13 mouse cellular contexts compared by ENCODE assay signal in genomic region chr5:75011985-75012738, GRCm38 (mm10). TPM values are rescaled to one million over a fixed set of nuclear protein-coding genes. Genes with fewer than 3 reads are reported as not detected.
DNase-seq lines count a peak whose midpoint lies in the region; ATAC-seq and TF ChIP-seq lines count a peak whose summit lies in the region.
"Had no signal": no experiment of that assay in that cellular context is flagged by ENCODE, and none has a peak within 500 bp of the region (broad histone marks: within the 10 kb centered on the region; RNA-seq: fewer than 3 reads in every experiment).

No protein-coding gene starts in this region.

- no peaks in the 10 kb centered on the region for H3K9me3 ChIP-seq in limb, embryonic 12.5 days
- peaks cover 2% of the 10 kb centered on the region; the same call in 1 of the 2 replicates for H3K9me3 ChIP-seq in limb, embryonic 10.5 days (replicated peaks)
- no peaks in the 10 kb centered on the region for H3K9me3 ChIP-seq in forebrain, embryonic 15.5 days
- H3K9me3 ChIP-seq in midbrain, postnatal 0 days (ENCODE audit: low read length), result no peaks in the 10 kb centered on the region
- H3K9me3 ChIP-seq: embryonic facial prominence, embryonic 12.5 days; lung, embryonic 15.5 days had no signal

- no peak overlapping the region for H3K9ac ChIP-seq in limb, embryonic 12.5 days (replicated peaks)
- no peak overlapping the region for H3K9ac ChIP-seq in forebrain, embryonic 15.5 days (replicated peaks)
- H3K9ac ChIP-seq in midbrain, postnatal 0 days (replicated peaks; ENCODE audit: low read length, poor library complexity, severe bottlenecking), result no peak overlapping the region
- H3K9ac ChIP-seq: embryonic facial prominence, embryonic 12.5 days; limb, embryonic 13.5 days; lung, embryonic 15.5 days had no signal

- 54% methylated on average over 4 of the region's 4 CpGs for WGBS in limb, embryonic 12.5 days
- WGBS in limb, embryonic 10.5 days, result 64% methylated on average over 4 of the region's 4 CpGs
- 17% methylated on average over 4 of the region's 4 CpGs for WGBS in forebrain, embryonic 15.5 days
- 42% methylated on average over 4 of the region's 4 CpGs for WGBS in midbrain, postnatal 0 days
- WGBS in lung, adult 2 months, result 80% methylated on average over 4 of the region's 4 CpGs

- H3K4me1 ChIP-seq in limb, embryonic 12.5 days (replicated peaks), result peaks cover 18% of the 10 kb centered on the region; the same call in 1 of the 2 replicates
- peaks cover 7% of the 10 kb centered on the region; the same call in 1 of the 2 replicates for H3K4me1 ChIP-seq in limb, embryonic 10.5 days
- H3K4me1 ChIP-seq in forebrain, embryonic 15.5 days, result peaks cover 30% of the 10 kb centered on the region
- no peaks in the 10 kb centered on the region for H3K4me1 ChIP-seq in midbrain, postnatal 0 days (ENCODE audit: insufficient read depth, low read length)
- no peaks in the 10 kb centered on the region for H3K4me1 ChIP-seq in lung, adult 2 months (ENCODE audit: control insufficient read depth, insufficient read depth, low read length)
- H3K4me1 ChIP-seq: lung, embryonic 15.5 days had no signal

- H3K4me3 ChIP-seq in limb, embryonic 12.5 days (replicated peaks), result no peak overlapping the region
- no peak overlapping the region for H3K4me3 ChIP-seq in limb, embryonic 10.5 days
- no peak overlapping the region for H3K4me3 ChIP-seq in forebrain, embryonic 15.5 days
- no peak overlapping the region for H3K4me3 ChIP-seq in midbrain, postnatal 0 days (ENCODE audit: low read depth, low read length)
- H3K4me3 ChIP-seq in lung, adult 2 months (replicated peaks; ENCODE audit: extremely low read depth, low read depth, low read length), result no peak overlapping the region
- H3K4me3 ChIP-seq: embryonic facial prominence, embryonic 12.5 days; limb, embryonic 13.5 days; lung, embryonic 15.5 days had no signal

- H3K27ac ChIP-seq in limb, embryonic 12.5 days, result 0 out of 2 replicates have a peak overlapping the region, but pooled peaks have one; percentile 41
- H3K27ac ChIP-seq in limb, embryonic 10.5 days, result no peak overlapping the region
- peak overlapping the region; percentile 59 for H3K27ac ChIP-seq in forebrain, embryonic 15.5 days (replicated peaks)
- no peak overlapping the region for H3K27ac ChIP-seq in midbrain, postnatal 0 days (ENCODE audit: low read depth, low read length)
- H3K27ac ChIP-seq: embryonic facial prominence, embryonic 12.5 days; lung, embryonic 15.5 days had no signal

- no peak overlapping the region for H3K4me2 ChIP-seq in limb, embryonic 12.5 days
- peak overlapping the region; percentile 11; the same call in 1 of the 2 replicates for H3K4me2 ChIP-seq in forebrain, embryonic 15.5 days (replicated peaks)
- no peak overlapping the region for H3K4me2 ChIP-seq in midbrain, postnatal 0 days (ENCODE audit: low read depth, low read length, poor library complexity, severe bottlenecking)
- H3K4me2 ChIP-seq: embryonic facial prominence, embryonic 12.5 days; limb, embryonic 13.5 days; lung, embryonic 15.5 days had no signal

- ATAC-seq in limb, embryonic 12.5 days (ENCODE audit: insufficient number of reproducible peaks, insufficient read depth, low FRiP score, low TSS enrichment, low read depth), result no peak
- peak; percentile 83 for ATAC-seq in forebrain, embryonic 15.5 days (replicated peaks)
- no peak for ATAC-seq in midbrain, postnatal 0 days (ENCODE audit: low FRiP score)

- no peak for TF ChIP-seq CTCF in midbrain, postnatal 0 days (IDR thresholded peaks at IDR 0.05)
- no peak for TF ChIP-seq CTCF in lung, adult 2 months (IDR thresholded peaks at IDR 0.05; ENCODE audit: insufficient read depth, low read length)

- H3K27me3 ChIP-seq in limb, embryonic 12.5 days, result no peaks in the 10 kb centered on the region
- H3K27me3 ChIP-seq in limb, embryonic 10.5 days (ENCODE audit: low read depth, poor library complexity, severe bottlenecking), result no peaks in the 10 kb centered on the region
- no peaks in the 10 kb centered on the region for H3K27me3 ChIP-seq in forebrain, embryonic 15.5 days
- H3K27me3 ChIP-seq in midbrain, postnatal 0 days (ENCODE audit: insufficient read depth, low read length), result peaks cover 4% of the 10 kb centered on the region; the same call in 1 of the 2 replicates
- H3K27me3 ChIP-seq: embryonic facial prominence, embryonic 12.5 days; limb, embryonic 13.5 days; lung, embryonic 15.5 days had no signal

- peaks cover 15% of the 10 kb centered on the region for H3K36me3 ChIP-seq in limb, embryonic 12.5 days
- peaks cover 18% of the 10 kb centered on the region for H3K36me3 ChIP-seq in limb, embryonic 10.5 days
- H3K36me3 ChIP-seq in forebrain, embryonic 15.5 days, result peaks cover 6% of the 10 kb centered on the region
- no peaks in the 10 kb centered on the region; the same call in 1 of the 2 replicates for H3K36me3 ChIP-seq in midbrain, postnatal 0 days (ENCODE audit: insufficient read depth, low read length)

- intact Hi-C loops in gastrocnemius, postnatal 36 days (cut with DNase I), result no loop called here

- TF ChIP-seq POLR2A in lung, adult 2 months (IDR thresholded peaks at IDR 0.05; ENCODE audit: borderline replicate concordance, extremely low read depth, low read depth, low read length), result no peak

- no peak for DNase-seq in limb, embryonic 10.5 days (ENCODE audit: low spot score)
- peak; percentile 18 to 44 for DNase-seq in cerebellum, postnatal 25 days
- peak; percentile 45 for DNase-seq in midbrain, postnatal 0 days (ENCODE audit: low spot score)
- DNase-seq in gastrocnemius, postnatal 36 days, result no peak
- DNase-seq in lung, adult 2 months, result no peak
- DNase-seq: heart, postnatal 36 days; kidney, adult 8-10 months; layer of hippocampus, adult 9-11 months had no signal

RNA-seq across cellular contexts. Expression of gene Chic2, which starts 32.4 kb away (rescaled TPM):
- polyA plus RNA-seq in limb, embryonic 12.5 days (2016; fragmentation: Nextera tagmentation; extraction: Ambion mirVana), result 55.0 and 56.8 TPM in 2 replicates
- polyA plus RNA-seq in limb, embryonic 10.5 days (2016; fragmentation: Nextera tagmentation; extraction: Ambion mirVana), result 36.9 and 40.0 TPM in 2 replicates
- 39.2 TPM in 2 replicates for polyA plus RNA-seq in forebrain, embryonic 15.5 days (2015; fragmentation: Nextera tagmentation; extraction: Ambion mirVana)
- 9.6 and 26.7 TPM in 2 replicates for total RNA-seq in midbrain, postnatal 0 days (2014; rRNA removed)
- polyA plus RNA-seq in midbrain, postnatal 0 days (2015; fragmentation: Nextera tagmentation; extraction: Ambion mirVana), result 23.9 and 31.4 TPM in 2 replicates
- total RNA-seq in gastrocnemius, postnatal 36 days (2021), result 10 to 100 TPM; 11.5 to 14.2 TPM
- 5.0 and 10.6 TPM in 2 replicates for polyA plus RNA-seq in lung, adult 2 months (2012; rRNA removed)

Comparison
In these comparisons a context has a peak if more than half of its experiments do, and no peak if none do; other contexts are left out.
1. H3K27ac ChIP-seq: peak in limb, embryonic 12.5 days (single experiment) and forebrain, embryonic 15.5 days (single experiment); none in limb, embryonic 10.5 days (single experiment) and midbrain, postnatal 0 days (single experiment).
2. DNase-seq: peak in cerebellum, postnatal 25 days (2 of 2) and midbrain, postnatal 0 days (single experiment); none in limb, embryonic 10.5 days (single experiment), gastrocnemius, postnatal 36 days (0 of 2) and lung, adult 2 months (single experiment).